Mouse (Mus musculus): ENCODE results near the gene Eloa.

DNA sequence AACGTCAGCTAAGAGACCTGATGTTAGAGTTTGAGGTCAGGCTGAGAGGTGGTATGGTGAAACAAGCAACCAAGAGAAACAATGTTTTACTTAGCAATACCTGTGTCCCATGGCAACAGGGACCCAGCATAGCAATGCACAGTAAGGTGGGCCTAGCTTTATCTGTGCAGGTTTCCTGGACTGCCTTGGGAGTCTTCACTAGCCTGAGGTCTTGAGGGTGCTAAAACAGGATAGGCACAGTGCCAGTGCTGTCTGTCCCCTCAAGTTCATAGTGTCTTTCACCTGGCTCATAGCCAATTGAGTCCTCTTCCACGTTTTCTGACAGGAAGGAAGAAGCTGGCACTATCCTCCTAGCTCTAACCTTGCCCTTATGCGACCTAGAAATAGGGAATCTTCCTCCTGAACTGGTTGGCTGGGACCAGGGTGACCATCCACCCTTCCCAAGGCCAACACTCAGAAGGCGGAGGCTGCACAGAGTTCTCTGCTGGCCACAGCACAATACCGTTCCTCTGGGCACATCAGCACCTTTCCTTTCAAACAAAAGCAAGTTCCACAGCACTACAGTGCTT, 17.4 kb downstream of the Eloa start:
- TF ChIP-seq CTCF (IDR thresholded peaks at IDR 0.05; ENCODE audit: control insufficient read depth, insufficient read depth, insufficient replicate concordance, low read depth, low read length) (no peak), POLR2A (IDR thresholded peaks at IDR 0.05; ENCODE audit: control insufficient read depth, low read depth, low read length) (no peak)
